In genomic region chr8:79206895-79207294, GRCm38 (mm10) we compare ENCODE assay signal across 10 mouse cellular contexts. TPM values are rescaled to one million over a fixed set of nuclear protein-coding genes. Genes with fewer than 3 reads are reported as not detected.
DNase-seq lines count a peak whose midpoint lies in the region; ATAC-seq and TF ChIP-seq lines count a peak whose summit lies in the region.
"Had no signal": no experiment of that assay in that cellular context is flagged by ENCODE, and none has a peak within 500 bp of the region (broad histone marks: within the 10 kb centered on the region; RNA-seq: fewer than 3 reads in every experiment).

No protein-coding gene starts in this region.

- no peak overlapping the region for H3K4me2 ChIP-seq in heart, embryonic 12.5 days
- peak overlapping the region; percentile 1 for H3K4me2 ChIP-seq in myocyte (ENCODE audit: low read depth)

- no peak for ATAC-seq in heart, embryonic 12.5 days (ENCODE audit: insufficient number of reproducible peaks, low FRiP score)
- no peak for ATAC-seq in megakaryocyte, adult 5-6 weeks (ENCODE audit: poor library complexity, severe bottlenecking)

- H3K27ac ChIP-seq in heart, embryonic 12.5 days (ENCODE audit: poor library complexity, severe bottlenecking), result peak overlapping the region; percentile 21; the same call in 1 of the 2 replicates

- no peaks in the 10 kb centered on the region for H3K9me3 ChIP-seq in heart, embryonic 12.5 days (replicated peaks)

- TF ChIP-seq CTCF in lung, adult 2 months (IDR thresholded peaks at IDR 0.05; ENCODE audit: insufficient read depth, low read length), result no peak

- DNase-seq in lung, adult 18-20 months, result peak; percentile 6 to 16
- DNase-seq in lung, adult 2 months, result no peak
- peak; percentile 85 for DNase-seq in cerebellum, adult 8-10 months
- no peak for DNase-seq in right cerebral cortex, postnatal 10 days (ENCODE audit: low spot score in 2 of 2)
- no peak for DNase-seq in layer of hippocampus, adult 18-20 months (ENCODE audit: low spot score in 2 of 2)

- H3K36me3 ChIP-seq in heart, embryonic 12.5 days, result no peaks in the 10 kb centered on the region
- no peaks in the 10 kb centered on the region for H3K36me3 ChIP-seq in myocyte (ENCODE audit: control insufficient read depth, insufficient read depth)

- H3K79me2 ChIP-seq in myocyte (ENCODE audit: control insufficient read depth, insufficient read depth), result no peaks in the 10 kb centered on the region

- no peak overlapping the region for H3ac ChIP-seq in myocyte (ENCODE audit: control insufficient read depth, insufficient read length)

- 25% methylated on average over 4 of the region's 4 CpGs for WGBS in lung, adult 2 months
- WGBS in heart, embryonic 12.5 days, result 62% methylated on average over 4 of the region's 4 CpGs

- H3K4me3 ChIP-seq in lung, adult 2 months (replicated peaks; ENCODE audit: extremely low read depth, low read depth, low read length), result no peak overlapping the region
- no peak overlapping the region for H3K4me3 ChIP-seq in heart, embryonic 12.5 days
- H3K4me3 ChIP-seq in myocyte, result no peak overlapping the region

- no peaks in the 10 kb centered on the region for H3K27me3 ChIP-seq in heart, embryonic 12.5 days (replicated peaks)
- H3K27me3 ChIP-seq in myocyte (ENCODE audit: control insufficient read depth, insufficient read depth, insufficient read length), result no peaks in the 10 kb centered on the region

- H3K4me1 ChIP-seq in lung, adult 2 months (ENCODE audit: control insufficient read depth, insufficient read depth, low read length), result peaks cover 4% of the 10 kb centered on the region
- H3K4me1 ChIP-seq in heart, embryonic 12.5 days (replicated peaks), result peaks cover 40% of the 10 kb centered on the region

- TF ChIP-seq POLR2A in lung, adult 2 months (IDR thresholded peaks at IDR 0.05; ENCODE audit: borderline replicate concordance, extremely low read depth, low read depth, low read length), result no peak
- TF ChIP-seq POLR2A in myocyte (IDR thresholded peaks at IDR 0.05; ENCODE audit: insufficient read length, low read depth), result no peak

- no peak overlapping the region for H3K9ac ChIP-seq in heart, embryonic 12.5 days

TF ChIP-seq in myocyte, 11 proteins besides CTCF, POLR2A, EP300 and RAD21:
- no peak for TF ChIP-seq REST (IDR thresholded peaks at IDR 0.05; ENCODE audit: insufficient read depth, insufficient read length)
- peak in 2 of 3 experiments; percentile 56 to 72 for TF ChIP-seq MYOD1 (IDR thresholded peaks at IDR 0.05; ENCODE audit: control insufficient read depth in 1 of 3, insufficient read length in 2 of 3, low read depth in 2 of 3)
- TF ChIP-seq SRF (IDR thresholded peaks at IDR 0.05; ENCODE audit: control insufficient read depth, insufficient read length, low read depth), result no peak
- TF ChIP-seq MAX (IDR thresholded peaks at IDR 0.05; ENCODE audit: low read depth), result no peak
- no peak for TF ChIP-seq E2F4 (IDR thresholded peaks at IDR 0.05; ENCODE audit: insufficient read depth)
- no peak for TF ChIP-seq TCF3 (IDR thresholded peaks at IDR 0.05; ENCODE audit: insufficient read length, low read depth)
- TF ChIP-seq TCF12 (IDR thresholded peaks at IDR 0.05; ENCODE audit: insufficient read depth, poor library complexity, severe bottlenecking), result peak; percentile 10
- TF ChIP-seq POLR2AphosphoS2 (IDR thresholded peaks at IDR 0.05; ENCODE audit: insufficient read length, low read depth), result no peak
- no peak for TF ChIP-seq USF1 (IDR thresholded peaks at IDR 0.05; ENCODE audit: low read depth)
- TF ChIP-seq CEBPB (IDR thresholded peaks at IDR 0.05; ENCODE audit: insufficient read depth, poor library complexity, severe bottlenecking), result no peak
- peak; percentile 44 to 71 (median 65) for TF ChIP-seq MYOG (IDR thresholded peaks at IDR 0.05; ENCODE audit: control insufficient read depth in 1 of 3, insufficient read depth in 1 of 3, insufficient read length in 2 of 3, low read depth in 2 of 3)
TF ChIP-seq in myocyte: peak in this region for 3.

RNA-seq across cellular contexts. Expression of gene 1700011L22Rik, which starts 41.5 kb away (rescaled TPM):
- polyA plus RNA-seq in lung, adult 2 months (2012; rRNA removed), result not detected in 2 replicates
- not detected in 2 replicates for polyA plus RNA-seq in heart, embryonic 12.5 days (2016; fragmentation: Nextera tagmentation; extraction: Ambion mirVana)
- not detected for polyA plus RNA-seq in myocyte (2012; fragmentation: generic; extraction: Trizol)
- total RNA-seq in layer of hippocampus, adult 18-20 months (2021), result not detected
- total RNA-seq in megakaryocyte, adult 5-6 weeks (2015), result not detected in 2 replicates
- total RNA-seq in megakaryocyte, adult 5-6 weeks (2017), result not detected in 2 replicates
- polyA plus RNA-seq: intestine, embryonic 14.5 days; neural tube, embryonic 11.5 days had no signal

Comparison
In these comparisons a context has a peak if more than half of its experiments do, and no peak if none do; other contexts are left out.
1. DNase-seq: peak in lung, adult 18-20 months (2 of 2) and cerebellum, adult 8-10 months (single experiment); none in lung, adult 2 months (single experiment), right cerebral cortex, postnatal 10 days (0 of 2) and layer of hippocampus, adult 18-20 months (0 of 2).